Mouse (Mus musculus): ENCODE data around the gene Abcc3. TPM values are rescaled to one million over a fixed set of nuclear protein-coding genes. Genes with fewer than 3 reads are reported as not detected.
"Not testable (repeated sequence)": the region's sequence is repeated elsewhere in the genome, so short reads cannot be mapped to it uniquely, and the experiment has no call there.

Gene Abcc3
- total RNA-seq, 2 experiments from 2014 or later, result 1.6 to 1.8 TPM

GRCm38 (mm10) chr11:94402029-94402428, 9.2 kb upstream of the Abcc3 start:
- not testable (repeated sequence) for DNase-seq

DNA sequence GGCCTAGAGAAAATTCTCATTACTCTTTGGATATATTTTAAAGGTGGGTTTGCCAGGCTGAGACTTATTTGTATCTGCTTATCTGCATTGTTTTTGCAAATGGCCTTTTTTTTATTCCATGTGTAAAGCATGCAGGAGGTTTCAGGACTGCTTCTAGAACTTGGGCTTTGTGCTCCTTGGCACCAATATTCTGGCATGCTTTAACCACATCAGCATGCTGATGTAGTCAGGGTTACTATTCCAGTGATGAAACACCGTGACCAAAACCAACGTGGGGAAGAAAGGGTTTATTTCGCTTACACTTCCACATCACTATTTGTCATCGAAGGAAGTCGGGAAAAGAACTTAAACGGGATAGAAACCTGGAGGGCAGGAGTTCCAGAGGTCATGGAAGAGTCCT, 8.2 kb upstream of the Abcc3 start:
- no peak for DNase-seq

DNA sequence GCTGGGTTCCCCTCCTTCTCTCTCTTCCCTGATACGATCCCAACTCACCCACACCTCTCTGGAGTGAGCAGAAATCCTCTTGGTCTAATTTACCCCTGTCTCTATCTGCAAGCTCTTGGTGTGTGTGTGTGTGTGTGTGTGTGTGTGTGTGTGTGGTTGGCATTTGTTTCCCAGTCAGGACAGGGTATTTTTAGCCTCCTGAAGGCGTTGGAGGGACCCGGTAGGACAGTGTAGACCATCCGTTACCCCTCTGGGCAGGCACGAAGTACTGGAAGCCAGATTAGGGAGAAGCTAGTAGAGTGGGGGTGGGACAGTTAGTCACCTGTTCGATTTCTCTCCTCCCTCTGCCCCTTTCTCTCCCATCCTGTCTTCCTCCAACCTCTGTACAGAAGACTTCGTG, 1.3 kb upstream of the Abcc3 start:
- DNase-seq, result no peak

DNA sequence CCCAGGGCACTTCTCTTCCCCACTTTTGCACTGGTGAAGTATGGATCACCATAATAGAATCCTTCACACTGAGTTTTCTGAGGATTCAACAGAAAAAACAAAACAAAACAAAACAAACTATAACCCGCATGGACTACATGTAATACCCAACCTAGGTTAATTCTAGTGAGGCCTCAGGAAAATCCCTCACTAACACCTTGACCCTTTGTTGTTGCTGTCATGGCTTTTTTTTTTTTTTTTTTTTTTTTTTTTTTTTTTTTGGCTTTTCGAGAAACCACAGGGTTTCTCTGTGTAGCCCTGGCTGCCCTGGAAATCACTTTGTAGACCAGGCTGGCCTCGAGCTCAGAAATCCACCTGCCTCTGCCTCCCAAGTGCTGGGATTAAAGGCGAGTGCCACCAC, 693 bp upstream of the Abcc3 start:
- DNase-seq, result not testable (repeated sequence)

DNA sequence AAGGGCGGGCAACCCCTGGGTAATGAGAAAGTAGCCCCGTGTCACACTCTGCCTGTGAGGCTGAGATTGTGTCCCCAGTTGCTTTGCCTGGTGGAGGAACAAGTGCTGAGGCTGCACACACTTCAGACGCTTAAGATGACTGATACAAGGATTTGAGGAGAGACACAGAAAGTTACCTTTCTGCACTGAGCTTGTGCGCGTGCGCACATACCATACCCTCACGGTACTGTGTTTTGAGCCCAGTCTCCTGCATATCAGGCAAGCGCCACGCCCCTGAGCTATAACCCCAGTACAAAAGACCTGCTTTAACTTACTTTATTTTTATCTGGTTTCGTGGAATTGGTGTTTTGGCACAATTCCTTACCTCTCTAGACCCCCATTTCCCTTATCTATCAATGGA, 1.1 kb downstream of the Abcc3 start:
- DNase-seq, result no peak

DNA sequence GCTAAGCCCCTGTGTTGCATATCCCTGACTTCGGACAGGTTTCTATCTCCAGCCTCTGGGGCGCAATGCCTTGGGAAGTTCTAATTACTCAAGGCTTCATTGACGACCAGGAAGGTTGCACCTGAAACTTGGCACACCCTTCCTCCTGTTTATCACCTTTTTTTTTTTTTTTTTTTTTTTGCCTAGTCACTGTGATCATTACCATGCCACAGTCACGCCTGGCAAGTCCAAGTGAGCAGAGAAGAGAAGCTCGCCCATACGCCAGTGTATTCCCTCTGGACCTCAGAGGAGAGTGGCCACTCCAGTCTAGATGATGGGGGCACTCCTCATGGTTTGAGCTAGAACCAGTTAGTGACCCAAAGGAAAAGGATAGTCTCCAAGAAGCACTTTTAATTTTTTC, 2.0 kb downstream of the Abcc3 start:
- DNase-seq, result no peak

GRCm38 (mm10) chr11:94389724-94390396, 2.9 kb downstream of the Abcc3 start:
- DNase-seq, result no peak

DNA sequence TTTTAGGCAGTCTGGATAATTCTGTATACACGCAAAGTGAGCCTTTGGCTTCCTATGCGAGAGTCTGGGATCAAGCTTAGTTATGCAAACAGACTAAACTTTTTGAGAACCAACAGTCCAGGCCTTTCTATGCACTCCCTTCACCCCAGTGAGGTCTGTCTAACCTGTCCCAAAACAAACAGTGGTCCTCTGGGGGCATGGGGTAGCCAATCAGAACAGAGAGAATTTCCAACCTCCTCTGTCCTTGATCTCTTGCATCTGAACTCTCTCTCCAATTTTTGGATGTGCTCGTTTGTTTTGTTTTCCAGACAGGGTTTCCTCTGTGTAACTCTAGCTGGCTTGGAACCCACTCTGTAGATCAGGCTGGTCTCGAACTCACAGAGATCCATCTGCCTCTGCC, 3.8 kb downstream of the Abcc3 start:
- no peak for DNase-seq

GRCm38 (mm10) chr11:94387756-94388155, 5.0 kb downstream of the Abcc3 start:
- DNase-seq, result no peak

- peak; percentile 42 for DNase-seq
Observed at GRCm38 (mm10) chr11:94385977-94386771, 6.6 kb downstream of the Abcc3 start.

- DNase-seq, result no peak
Observed at GRCm38 (mm10) chr11:94379736-94380135, 13.1 kb downstream of the Abcc3 start.

GRCm38 (mm10) chr11:94379061-94379460, 13.7 kb downstream of the Abcc3 start:
- DNase-seq, result no peak

GRCm38 (mm10) chr11:94374276-94374948, 18.4 kb downstream of the Abcc3 start:
- DNase-seq, result no peak

DNA sequence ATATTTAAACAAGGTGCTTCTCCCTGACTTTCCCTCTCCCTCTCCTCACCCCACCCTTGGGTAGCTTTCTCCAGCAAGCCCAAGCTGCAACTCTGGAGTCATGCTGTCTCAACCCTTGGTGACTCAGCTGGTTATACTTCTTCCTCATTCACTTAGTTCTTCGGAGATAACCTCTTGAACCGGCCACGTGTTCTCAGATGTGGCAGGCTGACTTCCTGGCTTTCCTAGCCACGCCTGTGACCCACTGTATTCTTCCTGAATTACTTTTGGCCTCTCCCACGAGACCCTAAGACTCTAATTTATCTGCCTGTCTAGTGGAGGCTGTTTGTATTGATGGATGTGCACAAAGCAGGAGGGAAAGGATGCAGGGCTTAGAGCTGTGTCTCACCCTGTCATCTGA, 22.0 kb downstream of the Abcc3 start:
- DNase-seq, result no peak

DNA sequence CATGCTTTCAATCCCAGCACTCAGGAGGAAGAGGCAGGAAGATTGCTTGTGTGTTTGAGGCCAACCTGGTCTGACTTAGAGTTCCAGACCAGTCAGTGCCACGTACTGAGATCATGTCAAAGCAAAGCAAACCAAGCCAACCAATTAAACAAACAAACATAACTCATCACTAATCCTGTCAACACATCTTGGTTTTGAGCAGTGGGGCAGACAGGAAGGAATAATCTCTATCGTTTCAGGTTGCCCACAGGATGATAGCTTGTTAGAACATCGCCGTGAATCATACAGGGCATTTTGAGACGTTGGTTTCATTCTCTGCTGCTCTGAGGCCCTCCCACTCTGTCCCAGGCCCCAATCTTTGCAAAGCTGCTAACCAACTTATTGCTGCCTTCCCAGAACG, 22.8 kb downstream of the Abcc3 start:
- no peak for DNase-seq

DNA sequence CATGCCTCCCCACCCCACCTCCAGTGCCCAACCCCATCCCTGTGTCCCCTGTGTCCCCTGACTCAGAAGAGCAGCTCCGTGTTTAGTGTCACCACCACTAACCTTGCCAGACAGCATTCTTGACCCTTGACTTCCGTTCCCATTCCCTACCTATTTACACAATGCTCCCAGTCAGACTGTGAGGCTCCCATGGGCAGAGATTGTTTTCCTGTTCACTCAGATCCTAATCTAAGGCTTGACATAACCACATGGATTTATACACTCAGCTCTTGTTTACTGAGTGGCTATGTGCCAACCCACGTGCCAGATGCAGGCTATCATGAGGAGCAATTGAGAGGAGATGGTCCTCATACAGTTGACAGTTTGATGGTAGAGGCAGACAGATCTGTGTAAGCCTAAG, 27.5 kb downstream of the Abcc3 start:
- no peak for DNase-seq

- DNase-seq, result no peak
Observed at GRCm38 (mm10) chr11:94363690-94364089, 29.1 kb downstream of the Abcc3 start.

- no peak for DNase-seq
Observed at GRCm38 (mm10) chr11:94362101-94362500, 30.7 kb downstream of the Abcc3 start.

DNA sequence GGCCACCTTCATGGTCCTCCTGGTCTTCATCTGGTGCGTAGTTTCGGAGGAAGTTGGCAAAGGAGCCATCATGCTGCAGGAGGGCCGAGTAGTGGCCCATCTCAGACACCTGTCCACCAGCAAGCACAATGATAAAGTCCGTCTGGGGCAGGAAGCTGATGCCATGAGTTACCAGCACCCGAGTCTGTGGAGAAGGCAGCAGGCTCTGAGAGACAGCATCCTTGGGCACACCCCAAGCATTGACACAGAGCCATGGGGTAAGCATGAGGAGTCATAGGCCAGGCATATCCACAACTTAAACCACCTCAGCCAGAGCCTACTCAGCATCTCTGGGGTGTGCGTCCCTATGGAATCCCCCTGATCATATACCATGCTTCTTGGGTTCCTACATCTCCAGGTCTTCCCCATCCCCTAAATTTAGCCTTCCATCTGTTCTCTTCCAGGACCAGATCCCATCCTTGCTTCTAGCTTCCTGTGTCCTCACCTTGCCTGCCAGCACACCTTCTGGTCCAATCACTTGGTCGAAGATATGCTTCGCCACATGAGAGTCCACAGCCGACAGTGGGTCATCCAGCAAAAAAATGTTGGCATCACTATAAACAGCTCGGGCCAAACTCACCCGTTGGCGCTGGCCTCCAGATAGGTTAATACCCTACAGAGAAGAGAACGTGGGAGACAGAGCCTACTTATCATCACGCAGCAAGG, 31.5 kb downstream of the Abcc3 start:
- no peak for DNase-seq

GRCm38 (mm10) chr11:94359168-94359567, 33.6 kb downstream of the Abcc3 start:
- no peak for DNase-seq

- no peak for DNase-seq
Observed at GRCm38 (mm10) chr11:94355521-94356217, 37.1 kb downstream of the Abcc3 start.

DNA sequence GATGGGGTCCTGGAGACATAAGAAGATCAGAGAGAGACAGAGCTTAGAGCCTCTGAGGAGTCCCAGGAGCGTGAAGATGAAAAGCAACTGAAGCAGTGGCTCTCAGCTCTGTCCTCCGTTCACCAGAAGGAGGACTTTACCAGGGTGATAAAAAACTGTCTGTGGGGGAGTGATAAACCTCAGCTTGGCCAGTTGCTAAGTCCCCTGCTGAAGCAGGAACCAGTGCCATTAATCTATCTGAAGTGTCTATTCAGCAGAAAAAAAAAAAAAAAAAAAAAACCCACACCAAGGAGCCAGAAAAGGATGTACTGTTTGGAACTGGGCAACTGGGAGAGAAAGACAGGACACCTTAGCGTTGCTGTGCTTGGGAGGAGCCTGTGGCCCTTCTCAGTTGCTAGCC, 41.7 kb downstream of the Abcc3 start:
- no peak for DNase-seq
